Mouse (Mus musculus): ENCODE measurements around the gene Iars. TPM values are rescaled to one million over a fixed set of nuclear protein-coding genes. Genes with fewer than 3 reads are reported as not detected.
A peak's percentile ranks its signal among the peaks of the same experiment; 100 is the strongest.

The Iars gene
- polyA plus RNA-seq, 1 experiment from 2014 or later, result 59.9 TPM

- no peaks in the 10 kb centered on the region for H3K27me3 ChIP-seq
- H3K4me3 ChIP-seq, result peak overlapping the region; percentile 93
- peaks cover 22% of the 10 kb centered on the region for H3K36me3 ChIP-seq (ENCODE audit: poor library complexity, severe bottlenecking)
- peak; percentile 70 for ATAC-seq
- peaks cover 25% of the 10 kb centered on the region for H3K4me1 ChIP-seq
- peak overlapping the region; percentile 84 for H3K9ac ChIP-seq
- H3K27ac ChIP-seq, result peak overlapping the region; percentile 33; the same call in 1 of the 2 replicates
- under 1% methylated on average over 20 of the region's 20 CpGs for WGBS
- no peaks in the 10 kb centered on the region for H3K9me3 ChIP-seq (replicated peaks)
- peak overlapping the region; percentile 85 for H3K4me2 ChIP-seq
Observed at GRCm38 (mm10) chr13:49682233-49682846, 440 bp downstream of the Iars start.

- H3K4me2 ChIP-seq, result no peak overlapping the region
- no peaks in the 10 kb centered on the region for H3K27me3 ChIP-seq
- 60% methylated on average over 4 of the region's 4 CpGs for WGBS
- H3K4me1 ChIP-seq, result peaks cover 25% of the 10 kb centered on the region
- H3K4me3 ChIP-seq, result no peak overlapping the region
- no peak overlapping the region for H3K9ac ChIP-seq
- H3K36me3 ChIP-seq (ENCODE audit: poor library complexity, severe bottlenecking), result peaks cover 26% of the 10 kb centered on the region
- no peak for ATAC-seq
- H3K9me3 ChIP-seq (replicated peaks), result no peaks in the 10 kb centered on the region
- no peak overlapping the region for H3K27ac ChIP-seq
Observed at GRCm38 (mm10) chr13:49684266-49684665, 2.4 kb downstream of the Iars start.

- H3K4me3 ChIP-seq, result no peak overlapping the region
- H3K4me2 ChIP-seq, result no peak overlapping the region
- no peaks in the 10 kb centered on the region for H3K4me1 ChIP-seq
- ATAC-seq, result no peak
- H3K27ac ChIP-seq, result no peak overlapping the region
- H3K9ac ChIP-seq, result no peak overlapping the region
- no peaks in the 10 kb centered on the region for H3K9me3 ChIP-seq (replicated peaks)
- 95% methylated on average over 5 of the region's 5 CpGs for WGBS
- H3K36me3 ChIP-seq (ENCODE audit: poor library complexity, severe bottlenecking), result peaks cover 62% of the 10 kb centered on the region
- no peaks in the 10 kb centered on the region for H3K27me3 ChIP-seq
Observed at GRCm38 (mm10) chr13:49691056-49691455, 9.2 kb downstream of the Iars start.

GRCm38 (mm10) chr13:49703216-49703779 is 21.4 kb downstream of the Iars start:
- Histone ChIP-seq H3K9ac (no peak overlapping the region), H3K9me3 (replicated peaks) (no peaks in the 10 kb centered on the region), H3K27me3 (no peaks in the 10 kb centered on the region), H3K36me3 (ENCODE audit: poor library complexity, severe bottlenecking) (peaks cover 78% of the 10 kb centered on the region), H3K4me3 (no peak overlapping the region), H3K4me2 (no peak overlapping the region), H3K27ac (no peak overlapping the region), H3K4me1 (peaks cover 15% of the 10 kb centered on the region)
- no peak for ATAC-seq
- 90% methylated on average over 11 of the region's 11 CpGs for WGBS

- H3K9me3 ChIP-seq (replicated peaks), result no peaks in the 10 kb centered on the region
- no peak overlapping the region for H3K9ac ChIP-seq
- H3K4me1 ChIP-seq, result peaks cover 15% of the 10 kb centered on the region
- no peak overlapping the region; the same call in 1 of the 2 replicates for H3K4me2 ChIP-seq
- H3K4me3 ChIP-seq, result no peak overlapping the region
- H3K36me3 ChIP-seq (ENCODE audit: poor library complexity, severe bottlenecking), result peaks cover 89% of the 10 kb centered on the region
- peak; percentile 78 for ATAC-seq
- WGBS, result 46% methylated on average over 3 of the region's 3 CpGs
- H3K27ac ChIP-seq, result peak overlapping the region; percentile 72
- no peaks in the 10 kb centered on the region for H3K27me3 ChIP-seq
Observed at GRCm38 (mm10) chr13:49706032-49706690, 24.3 kb downstream of the Iars start.

GRCm38 (mm10) chr13:49708311-49708710 is 26.4 kb downstream of the Iars start:
- peaks cover 89% of the 10 kb centered on the region for H3K36me3 ChIP-seq (ENCODE audit: poor library complexity, severe bottlenecking)
- H3K27ac ChIP-seq, result no peak overlapping the region
- no peaks in the 10 kb centered on the region for H3K9me3 ChIP-seq (replicated peaks)
- ATAC-seq, result no peak
- no peak overlapping the region for H3K4me2 ChIP-seq
- no peak overlapping the region for H3K9ac ChIP-seq
- H3K4me1 ChIP-seq, result peaks cover 15% of the 10 kb centered on the region
- WGBS, result 90% methylated on average over 8 of the region's 8 CpGs
- no peaks in the 10 kb centered on the region for H3K27me3 ChIP-seq
- H3K4me3 ChIP-seq, result no peak overlapping the region

GRCm38 (mm10) chr13:49712047-49712721 is 30.3 kb downstream of the Iars start:
- WGBS, result 96% methylated on average over 12 of the region's 12 CpGs
- Histone ChIP-seq H3K9ac (no peak overlapping the region), H3K4me2 (no peak overlapping the region), H3K9me3 (replicated peaks) (no peaks in the 10 kb centered on the region), H3K36me3 (ENCODE audit: poor library complexity, severe bottlenecking) (peaks cover 90% of the 10 kb centered on the region), H3K4me1 (no peaks in the 10 kb centered on the region), H3K4me3 (no peak overlapping the region), H3K27me3 (no peaks in the 10 kb centered on the region), H3K27ac (no peak overlapping the region)
- no peak for ATAC-seq

GRCm38 (mm10) chr13:49719310-49719709 is 37.4 kb downstream of the Iars start:
- no peak overlapping the region for H3K27ac ChIP-seq
- no peak overlapping the region for H3K4me3 ChIP-seq
- no peak for ATAC-seq
- WGBS, result 83% methylated on average over 3 of the region's 3 CpGs
- peaks cover 99% of the 10 kb centered on the region for H3K36me3 ChIP-seq (ENCODE audit: poor library complexity, severe bottlenecking)
- no peaks in the 10 kb centered on the region for H3K4me1 ChIP-seq
- no peak overlapping the region for H3K4me2 ChIP-seq
- H3K9me3 ChIP-seq (replicated peaks), result no peaks in the 10 kb centered on the region
- no peaks in the 10 kb centered on the region for H3K27me3 ChIP-seq
- H3K9ac ChIP-seq, result no peak overlapping the region

- Histone ChIP-seq H3K4me2 (no peak overlapping the region), H3K4me1 (no peaks in the 10 kb centered on the region), H3K27ac (no peak overlapping the region), H3K9ac (no peak overlapping the region), H3K9me3 (replicated peaks) (no peaks in the 10 kb centered on the region), H3K4me3 (no peak overlapping the region), H3K27me3 (no peaks in the 10 kb centered on the region), H3K36me3 (ENCODE audit: poor library complexity, severe bottlenecking) (peaks cover 47% of the 10 kb centered on the region)
- 91% methylated on average over 2 of the region's 2 CpGs for WGBS
- ATAC-seq, result no peak
Observed at GRCm38 (mm10) chr13:49736430-49736829, 54.5 kb downstream of the Iars start.

- no peak overlapping the region for H3K4me2 ChIP-seq
- no peak for ATAC-seq
- peaks cover 33% of the 10 kb centered on the region for H3K36me3 ChIP-seq (ENCODE audit: poor library complexity, severe bottlenecking)
- H3K9me3 ChIP-seq (replicated peaks), result no peaks in the 10 kb centered on the region
- WGBS, result 86% methylated on average over 2 of the region's 2 CpGs
- H3K4me3 ChIP-seq, result no peak overlapping the region
- no peaks in the 10 kb centered on the region for H3K27me3 ChIP-seq
- no peak overlapping the region for H3K27ac ChIP-seq
- H3K9ac ChIP-seq, result no peak overlapping the region
- no peaks in the 10 kb centered on the region for H3K4me1 ChIP-seq
Observed at GRCm38 (mm10) chr13:49738011-49738410, 56.1 kb downstream of the Iars start.

GRCm38 (mm10) chr13:49741285-49742040 is 59.6 kb downstream of the Iars start:
- WGBS, result 92% methylated on average over 16 of the region's 16 CpGs
- Histone ChIP-seq H3K4me2 (no peak overlapping the region), H3K36me3 (ENCODE audit: poor library complexity, severe bottlenecking) (no peaks in the 10 kb centered on the region), H3K9me3 (replicated peaks) (no peaks in the 10 kb centered on the region), H3K27me3 (no peaks in the 10 kb centered on the region), H3K4me1 (no peaks in the 10 kb centered on the region), H3K9ac (no peak overlapping the region), H3K4me3 (no peak overlapping the region), H3K27ac (no peak overlapping the region)
- no peak for ATAC-seq
